Mouse (Mus musculus): ENCODE measurements at regions not wholly inside any gene's neighbourhood (a gene's known extent, or its start where the extent isn't known, plus 50 kb on each side); places are given as distances from the start of the nearest gene placed in this dataset.

DNA sequence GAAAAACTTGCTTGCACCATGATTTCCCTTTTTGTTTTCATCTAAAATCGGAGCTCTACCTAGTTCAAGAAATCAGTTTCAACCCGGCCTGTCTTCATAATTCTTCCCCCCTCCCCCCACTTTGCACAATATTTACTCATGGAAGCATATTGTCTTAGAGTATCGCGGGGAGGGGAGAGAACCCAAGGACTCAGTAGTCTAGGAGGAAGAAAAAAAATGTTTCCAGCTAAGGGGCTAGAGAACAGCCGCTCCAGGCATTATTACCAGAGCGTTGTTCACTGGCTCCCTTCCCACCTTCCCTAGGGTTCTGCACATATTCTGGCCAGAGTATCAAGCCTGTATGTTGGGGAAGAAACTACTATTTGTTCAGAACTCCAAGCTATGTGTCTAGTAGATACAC lies 205.2 kb upstream of the Stk26 start:
- TF ChIP-seq CTCF (IDR thresholded peaks at IDR 0.05; ENCODE audit: insufficient read depth, low read length) (no peak), POLR2A (IDR thresholded peaks at IDR 0.05; ENCODE audit: borderline replicate concordance, extremely low read depth, low read depth, low read length) (no peak)
